Mouse (Mus musculus) CH12F3 (cell line): ENCODE results near the gene Syn3.

ENCODE experiments used
- in situ Hi-C: fragments of 300-500 bp; cut with MboI; formaldehyde crosslinking; loops from 2 replicates; pipeline ENCODE4 v1.14.3; 2020; ENCODE audit warnings: low sequenced_read_pairs

Syn3 gene

GRCm38 (mm10) chr10:86245396-86245795, 253.3 kb downstream of the Syn3 start:
- in situ Hi-C loops, result no loop called here

- in situ Hi-C loops, result no loop called here
Observed at GRCm38 (mm10) chr10:86243525-86243924, 255.2 kb downstream of the Syn3 start.

- in situ Hi-C loops, result no loop called here
Observed at GRCm38 (mm10) chr10:86242721-86243120, 256.0 kb downstream of the Syn3 start.

- in situ Hi-C loops, result no loop called here
Observed at GRCm38 (mm10) chr10:86230006-86230405, 268.7 kb downstream of the Syn3 start.

- in situ Hi-C loops, result no loop called here
Observed at GRCm38 (mm10) chr10:86225480-86225879, 273.2 kb downstream of the Syn3 start.

GRCm38 (mm10) chr10:86218984-86219383, 279.7 kb downstream of the Syn3 start:
- in situ Hi-C loops, result no loop called here

- in situ Hi-C loops, result no loop called here
Observed at GRCm38 (mm10) chr10:86216836-86217235, 281.9 kb downstream of the Syn3 start.

GRCm38 (mm10) chr10:86212062-86212461, 286.6 kb downstream of the Syn3 start:
- in situ Hi-C loops, result no loop called here

GRCm38 (mm10) chr10:86203915-86204314, 294.8 kb downstream of the Syn3 start:
- in situ Hi-C loops, result no loop called here

GRCm38 (mm10) chr10:86203175-86203574, 295.5 kb downstream of the Syn3 start:
- in situ Hi-C loops, result no loop called here

- in situ Hi-C loops, result no loop called here
Observed at GRCm38 (mm10) chr10:86201826-86202225, 296.9 kb downstream of the Syn3 start.

GRCm38 (mm10) chr10:86201006-86201405, 297.7 kb downstream of the Syn3 start:
- in situ Hi-C loops, result no loop called here

- in situ Hi-C loops, result no loop called here
Observed at GRCm38 (mm10) chr10:86196414-86197025, 302.2 kb downstream of the Syn3 start.

GRCm38 (mm10) chr10:86194722-86195121, 304.0 kb downstream of the Syn3 start:
- in situ Hi-C loops, result no loop called here

- in situ Hi-C loops, result no loop called here
Observed at GRCm38 (mm10) chr10:86193863-86194434, 304.7 kb downstream of the Syn3 start.

GRCm38 (mm10) chr10:86188614-86189013, 310.1 kb downstream of the Syn3 start:
- in situ Hi-C loops, result no loop called here

- in situ Hi-C loops, result no loop called here
Observed at GRCm38 (mm10) chr10:86187881-86188280, 310.8 kb downstream of the Syn3 start.

GRCm38 (mm10) chr10:86183148-86183885, 315.4 kb downstream of the Syn3 start:
- in situ Hi-C loops, result no loop called here

GRCm38 (mm10) chr10:86182183-86182805, 316.4 kb downstream of the Syn3 start:
- in situ Hi-C loops, result no loop called here

- in situ Hi-C loops, result no loop called here
Observed at GRCm38 (mm10) chr10:86176411-86176810, 322.3 kb downstream of the Syn3 start.

- in situ Hi-C loops, result no loop called here
Observed at GRCm38 (mm10) chr10:86174017-86174416, 324.7 kb downstream of the Syn3 start.

GRCm38 (mm10) chr10:86173284-86173683, 325.4 kb downstream of the Syn3 start:
- in situ Hi-C loops, result no loop called here
